Mouse (Mus musculus) MEL (cell line): ENCODE measurements around the gene Efna4.

Source experiments
- EP300 ChIP-seq, 2 experiments: IDR thresholded peaks; 2 replicates each; pipeline ENCODE4 v1.6.1; 2011; ENCODE audit warnings: improper control_type of control experiment in 2 of 2, low read length in 2 of 2, low read depth in 1 of 2, mild to moderate bottlenecking in 1 of 2
- MAX ChIP-seq: IDR thresholded peaks from 2 replicates; pipeline ENCODE4 v1.6.1; 2011; ENCODE audit warnings: low read length, improper control_type of control experiment
- POLR2A ChIP-seq, 2 experiments: IDR thresholded peaks; 2 replicates each; pipeline ENCODE4 v1.6.1; 2011 to 2012; ENCODE audit warnings: low read length in 2 of 2, mild to moderate bottlenecking in 2 of 2, control low read depth in 1 of 2, improper control_type of control experiment in 1 of 2, low read depth in 1 of 2, moderate library complexity in 1 of 2; ENCODE audit not compliant: control insufficient read depth in 1 of 2, insufficient read depth in 1 of 2, poor library complexity in 1 of 2
- TAL1 ChIP-seq: IDR thresholded peaks from 2 replicates; pipeline ENCODE4 v1.6.1; 2012; ENCODE audit warnings: mild to moderate bottlenecking, inconsistent platforms, low read length, moderate library complexity, mixed read lengths
- UBTF ChIP-seq: IDR thresholded peaks from 2 replicates; pipeline ENCODE4 v1.6.1; 2012; ENCODE audit warnings: low read depth, mild to moderate bottlenecking, inconsistent platforms, low read length, improper control_type of control experiment, moderate library complexity, borderline replicate concordance; ENCODE audit not compliant: insufficient read depth
- ZKSCAN1 ChIP-seq: IDR thresholded peaks from 2 replicates; pipeline ENCODE4 v1.6.1; 2012; ENCODE audit warnings: low read depth, mild to moderate bottlenecking, inconsistent platforms, low read length, improper control_type of control experiment, moderate library complexity

GRCm38 (mm10) chr3:89339416-89339815 lies 1.6 kb upstream of the Efna4 start:
- TF ChIP-seq ZKSCAN1 (no peak), POLR2A (IDR thresholded peaks at IDR 0.05; ENCODE audit: control insufficient read depth in 1 of 2, insufficient read depth in 1 of 2, low read depth in 1 of 2, low read length in 2 of 2, poor library complexity in 1 of 2) (no peak), UBTF (no peak), MAX (no peak), EP300 (IDR thresholded peaks at IDR 0.05; ENCODE audit: low read depth in 1 of 2, low read length in 2 of 2) (no peak), TAL1 (no peak)
